20 mouse cellular contexts compared by ENCODE assay signal in the genomic region with DNA sequence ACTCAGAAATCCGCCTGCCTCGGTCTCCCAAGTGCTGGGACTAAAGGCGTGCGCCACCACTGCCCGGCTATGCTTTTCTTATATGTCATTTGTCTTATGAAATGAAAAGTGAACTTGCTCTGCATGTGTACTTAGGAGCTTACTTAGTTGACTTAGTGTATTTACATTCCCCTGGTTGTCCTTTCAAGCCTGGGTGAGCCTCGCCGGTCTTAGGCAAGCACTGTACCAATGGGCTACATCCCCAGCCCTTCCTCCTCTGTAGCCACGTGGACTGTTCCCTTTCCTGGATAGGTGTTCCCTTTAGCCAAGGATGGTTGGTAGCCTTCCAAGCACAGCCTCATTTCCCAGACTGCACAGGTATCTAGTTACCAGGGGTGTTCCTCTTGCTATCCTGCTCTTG. TPM values are rescaled to one million over a fixed set of nuclear protein-coding genes. Genes with fewer than 3 reads are reported as not detected.
DNase-seq lines count a peak whose midpoint lies in the region; ATAC-seq and TF ChIP-seq lines count a peak whose summit lies in the region.
"Had no signal": no experiment of that assay in that cellular context is flagged by ENCODE, and none has a peak within 500 bp of the region (broad histone marks: within the 10 kb centered on the region; RNA-seq: fewer than 3 reads in every experiment).

No protein-coding gene starts in this region.

- no peaks in the 10 kb centered on the region for H3K27me3 ChIP-seq in embryonic facial prominence, embryonic 14.5 days (replicated peaks; ENCODE audit: control insufficient read depth, insufficient read depth, low read length)
- no peaks in the 10 kb centered on the region for H3K27me3 ChIP-seq in embryonic facial prominence, embryonic 10.5 days (replicated peaks; ENCODE audit: low read depth, poor library complexity, severe bottlenecking)
- no peaks in the 10 kb centered on the region for H3K27me3 ChIP-seq in E14TG2a.4 (ENCODE audit: insufficient read depth, low read length)
- no peaks in the 10 kb centered on the region for H3K27me3 ChIP-seq in liver, embryonic 12.5 days (replicated peaks)
- H3K27me3 ChIP-seq: embryonic facial prominence, embryonic 13.5 days; midbrain, embryonic 13.5 days had no signal

- no peaks in the 10 kb centered on the region for H3K4me1 ChIP-seq in embryonic facial prominence, embryonic 14.5 days (ENCODE audit: control insufficient read depth, insufficient read depth, low read length)
- peaks cover 11% of the 10 kb centered on the region for H3K4me1 ChIP-seq in embryonic facial prominence, embryonic 10.5 days
- peaks cover 76% of the 10 kb centered on the region for H3K4me1 ChIP-seq in E14TG2a.4 (replicated peaks; ENCODE audit: low read depth, low read length)
- 0 out of 2 replicates have a peak, but pooled peaks cover 3% of the 10 kb centered on the region for H3K4me1 ChIP-seq in liver, embryonic 12.5 days
- H3K4me1 ChIP-seq: midbrain, embryonic 13.5 days had no signal

- no peak overlapping the region for H3K9ac ChIP-seq in embryonic facial prominence, embryonic 14.5 days (ENCODE audit: low read depth, low read length)
- H3K9ac ChIP-seq in liver, embryonic 12.5 days: no peak overlapping the region
- H3K9ac ChIP-seq: embryonic facial prominence, embryonic 13.5 days; forebrain, postnatal 0 days; midbrain, embryonic 13.5 days had no signal

- no peak overlapping the region for H3K27ac ChIP-seq in embryonic facial prominence, embryonic 14.5 days (replicated peaks; ENCODE audit: low read depth, low read length)
- H3K27ac ChIP-seq in embryonic facial prominence, embryonic 10.5 days (replicated peaks): no peak overlapping the region
- no peak overlapping the region for H3K27ac ChIP-seq in liver, embryonic 12.5 days
- H3K27ac ChIP-seq: embryonic facial prominence, embryonic 13.5 days; midbrain, embryonic 13.5 days had no signal

- no peak for TF ChIP-seq CTCF in E14TG2a.4 (conservative IDR thresholded peaks at IDR 0.05; ENCODE audit: low read length)

- H3K4me3 ChIP-seq in embryonic facial prominence, embryonic 14.5 days (ENCODE audit: low read depth, low read length): no peak overlapping the region
- H3K4me3 ChIP-seq in embryonic facial prominence, embryonic 10.5 days: no peak overlapping the region
- H3K4me3 ChIP-seq in E14TG2a.4 (replicated peaks; ENCODE audit: low read length): peak overlapping the region; percentile 26; the same call in 1 of the 2 replicates
- no peak overlapping the region for H3K4me3 ChIP-seq in liver, embryonic 12.5 days
- H3K4me3 ChIP-seq: embryonic facial prominence, embryonic 13.5 days; midbrain, embryonic 13.5 days had no signal

- ATAC-seq in embryonic facial prominence, embryonic 14.5 days (ENCODE audit: low read depth): peak; percentile 62; the same call in 1 of the 2 replicates
- peak; percentile 40 for ATAC-seq in liver, embryonic 12.5 days
- ATAC-seq in megakaryocyte, adult 5-6 weeks (ENCODE audit: poor library complexity, severe bottlenecking): no peak
- ATAC-seq: activated CD4-positive, CD25-positive, alpha-beta regulatory T cell, adult 4 months; forebrain, postnatal 0 days; midbrain, embryonic 13.5 days had no signal

- H3K4me2 ChIP-seq in embryonic facial prominence, embryonic 14.5 days (ENCODE audit: low read depth, low read length): no peak overlapping the region
- no peak overlapping the region for H3K4me2 ChIP-seq in liver, embryonic 12.5 days
- H3K4me2 ChIP-seq: embryonic facial prominence, embryonic 13.5 days; midbrain, embryonic 13.5 days had no signal

- 77% methylated on average over 8 of the region's 8 CpGs for WGBS in embryonic facial prominence, embryonic 14.5 days
- 86% methylated on average over 8 of the region's 8 CpGs for WGBS in embryonic facial prominence, embryonic 10.5 days
- 65% methylated on average over 8 of the region's 8 CpGs for WGBS in liver, embryonic 12.5 days (ENCODE audit: insufficient replicate concordance)

- peaks cover 5% of the 10 kb centered on the region; the same call in 1 of the 2 replicates for H3K36me3 ChIP-seq in embryonic facial prominence, embryonic 14.5 days (ENCODE audit: control insufficient read depth, insufficient read depth, low read length)
- peaks cover 8% of the 10 kb centered on the region for H3K36me3 ChIP-seq in embryonic facial prominence, embryonic 10.5 days (replicated peaks)
- H3K36me3 ChIP-seq in E14TG2a.4 (ENCODE audit: insufficient read depth, low read length): peaks cover 27% of the 10 kb centered on the region
- H3K36me3 ChIP-seq in liver, embryonic 12.5 days: peaks cover 5% of the 10 kb centered on the region

- peak; percentile 36 for DNase-seq in embryonic facial prominence, embryonic 14.5 days (ENCODE audit: low spot score)
- DNase-seq in embryonic facial prominence, embryonic 10.5 days (ENCODE audit: low spot score): no peak
- DNase-seq in lung, postnatal 10 days: peak; percentile 42
- DNase-seq in layer of hippocampus, postnatal 10 days (ENCODE audit: low spot score in 2 of 2): no peak
- no peak for DNase-seq in left cerebral cortex, adult 9 months (ENCODE audit: low spot score in 2 of 2)
- DNase-seq: cerebellum, postnatal 14 days; forebrain, postnatal 0 days; heart, postnatal 36 days; layer of hippocampus, adult 9-11 months; right cerebral cortex, postnatal 14 days had no signal

- no peaks in the 10 kb centered on the region for H3K9me3 ChIP-seq in embryonic facial prominence, embryonic 14.5 days (ENCODE audit: control insufficient read depth, low read length)
- H3K9me3 ChIP-seq in embryonic facial prominence, embryonic 10.5 days: no peaks in the 10 kb centered on the region
- H3K9me3 ChIP-seq in E14TG2a.4 (ENCODE audit: low read length): no peaks in the 10 kb centered on the region
- H3K9me3 ChIP-seq in liver, embryonic 12.5 days (replicated peaks): no peaks in the 10 kb centered on the region
- H3K9me3 ChIP-seq: embryonic facial prominence, embryonic 13.5 days; G1E; midbrain, embryonic 13.5 days had no signal

RNA-seq across cellular contexts. Expression of a gene that starts 6.2 kb away (rescaled TPM):
- polyA plus RNA-seq in embryonic facial prominence, embryonic 14.5 days (2014; fragmentation: Nextera tagmentation; extraction: Ambion mirVana): 13.0 and 40.1 TPM in 2 replicates
- polyA plus RNA-seq in embryonic facial prominence, embryonic 10.5 days (2016; fragmentation: Nextera tagmentation; extraction: Ambion mirVana): not detected in 2 replicates
- polyA plus RNA-seq in liver, embryonic 12.5 days (2016; fragmentation: Nextera tagmentation; extraction: Ambion mirVana): not detected in 2 replicates
- not detected in 2 replicates for total RNA-seq in megakaryocyte, adult 5-6 weeks (2015)
- not detected in 2 replicates for total RNA-seq in megakaryocyte, adult 5-6 weeks (2017)
- not detected for total RNA-seq in layer of hippocampus, postnatal 10 days (2021)
- total RNA-seq: forebrain, postnatal 0 days; G1E; heart, adult 8-10 months; heart, postnatal 36 days had no signal
- polyA plus RNA-seq: activated CD4-positive, CD25-positive, alpha-beta regulatory T cell, adult 4 months; forebrain, postnatal 0 days; G1E; limb, embryonic 11.5 days; midbrain, embryonic 13.5 days; neural tube, embryonic 14.5 days had no signal

RNA-seq across cellular contexts. Expression of a gene that starts 25.6 kb away (rescaled TPM):
- polyA plus RNA-seq in embryonic facial prominence, embryonic 14.5 days (2014; fragmentation: Nextera tagmentation; extraction: Ambion mirVana): 74.9 and 76.8 TPM in 2 replicates
- polyA plus RNA-seq in embryonic facial prominence, embryonic 10.5 days (2016; fragmentation: Nextera tagmentation; extraction: Ambion mirVana): 21.9 and 44.5 TPM in 2 replicates
- polyA plus RNA-seq in liver, embryonic 12.5 days (2016; fragmentation: Nextera tagmentation; extraction: Ambion mirVana): 0.49 and 0.57 TPM in 2 replicates
- total RNA-seq in megakaryocyte, adult 5-6 weeks (2015): not detected in 2 replicates
- not detected in 2 replicates for total RNA-seq in megakaryocyte, adult 5-6 weeks (2017)
- total RNA-seq in layer of hippocampus, postnatal 10 days (2021): 1 to 10 TPM; 1.6 to 1.8 TPM
- polyA plus RNA-seq: activated CD4-positive, CD25-positive, alpha-beta regulatory T cell, adult 4 months; G1E had no signal

RNA-seq across cellular contexts. Expression of a gene that starts 26.3 kb away (rescaled TPM):
- polyA plus RNA-seq in embryonic facial prominence, embryonic 14.5 days (2014; fragmentation: Nextera tagmentation; extraction: Ambion mirVana): 8.2 and 8.6 TPM in 2 replicates
- polyA plus RNA-seq in embryonic facial prominence, embryonic 10.5 days (2016; fragmentation: Nextera tagmentation; extraction: Ambion mirVana): 6.4 and 7.8 TPM in 2 replicates
- 3.5 and 3.7 TPM in 2 replicates for polyA plus RNA-seq in liver, embryonic 12.5 days (2016; fragmentation: Nextera tagmentation; extraction: Ambion mirVana)
- total RNA-seq in megakaryocyte, adult 5-6 weeks (2015): not detected in 2 replicates
- total RNA-seq in megakaryocyte, adult 5-6 weeks (2017): not detected in 2 replicates
- 1 to 10 TPM; 4.0 to 4.5 TPM for total RNA-seq in layer of hippocampus, postnatal 10 days (2021)
- polyA plus RNA-seq: activated CD4-positive, CD25-positive, alpha-beta regulatory T cell, adult 4 months had no signal

RNA-seq across cellular contexts. Expression of a gene that starts 38.5 kb away (rescaled TPM):
- 72.7 and 78.6 TPM in 2 replicates for polyA plus RNA-seq in embryonic facial prominence, embryonic 14.5 days (2014; fragmentation: Nextera tagmentation; extraction: Ambion mirVana)
- 70.0 and 76.1 TPM in 2 replicates for polyA plus RNA-seq in embryonic facial prominence, embryonic 10.5 days (2016; fragmentation: Nextera tagmentation; extraction: Ambion mirVana)
- 137 and 145 TPM in 2 replicates for polyA plus RNA-seq in liver, embryonic 12.5 days (2016; fragmentation: Nextera tagmentation; extraction: Ambion mirVana)
- total RNA-seq in megakaryocyte, adult 5-6 weeks (2015): 362 and 395 TPM in 2 replicates
- 294 and 308 TPM in 2 replicates for total RNA-seq in megakaryocyte, adult 5-6 weeks (2017)
- total RNA-seq in layer of hippocampus, postnatal 10 days (2021): 100 to 1,000 TPM; 408 to 469 TPM

RNA-seq across cellular contexts. Expression of a gene that starts 38.7 kb away (rescaled TPM):
- 9.8 and 13.5 TPM in 2 replicates for polyA plus RNA-seq in embryonic facial prominence, embryonic 14.5 days (2014; fragmentation: Nextera tagmentation; extraction: Ambion mirVana)
- 7.5 and 8.3 TPM in 2 replicates for polyA plus RNA-seq in embryonic facial prominence, embryonic 10.5 days (2016; fragmentation: Nextera tagmentation; extraction: Ambion mirVana)
- 8.2 and 9.7 TPM in 2 replicates for polyA plus RNA-seq in liver, embryonic 12.5 days (2016; fragmentation: Nextera tagmentation; extraction: Ambion mirVana)
- total RNA-seq in megakaryocyte, adult 5-6 weeks (2015): 11.5 and 13.4 TPM in 2 replicates
- total RNA-seq in megakaryocyte, adult 5-6 weeks (2017): 12.9 and 14.6 TPM in 2 replicates
- 10 to 100 TPM in 1 of 2 experiments, 1 to 10 TPM in 1; 9.7 to 13.5 TPM for total RNA-seq in layer of hippocampus, postnatal 10 days (2021)

Comparison
In these comparisons a context has a peak if more than half of its experiments do, and no peak if none do; other contexts are left out.
1. DNase-seq: peak in embryonic facial prominence, embryonic 14.5 days (single experiment) and lung, postnatal 10 days (single experiment); none in embryonic facial prominence, embryonic 10.5 days (single experiment), layer of hippocampus, postnatal 10 days (0 of 2) and left cerebral cortex, adult 9 months (0 of 2).
2. RNA of a gene that starts 6.2 kb away (polyA plus RNA-seq): 13.0 to 40.1 TPM in embryonic facial prominence, embryonic 14.5 days; not detected in embryonic facial prominence, embryonic 10.5 days and not detected in liver, embryonic 12.5 days; every median in the first group is over 10 times any median in the second.
3. RNA of a gene that starts 25.6 kb away (polyA plus RNA-seq): 74.9 to 76.8 TPM in embryonic facial prominence, embryonic 14.5 days and 21.9 to 44.5 TPM in embryonic facial prominence, embryonic 10.5 days; 0.49 to 0.57 TPM in liver, embryonic 12.5 days; every median in the first group is over 10 times any median in the second.